1 mouse cellular context compared by ENCODE assay signal in the genomic region with DNA sequence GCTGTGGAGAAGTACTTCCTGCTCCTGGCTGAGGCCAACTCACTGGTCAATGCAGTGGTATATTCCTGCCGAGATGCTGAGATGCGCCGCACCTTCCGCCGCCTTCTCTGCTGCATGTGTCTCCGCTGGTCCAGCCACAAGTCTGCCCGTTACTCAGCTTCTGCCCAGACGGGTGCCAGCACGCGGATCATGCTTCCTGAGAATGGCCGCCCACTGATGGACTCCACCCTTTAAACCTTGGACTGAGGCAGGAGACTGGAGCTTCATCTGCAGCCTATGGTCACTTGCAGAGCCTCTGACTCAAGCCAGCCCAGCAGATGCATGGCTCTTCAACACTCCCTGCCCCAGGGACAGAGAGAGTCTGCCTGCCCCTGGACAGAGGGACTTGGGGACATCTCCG.
TF ChIP-seq lines count a peak whose summit lies in the region.

No protein-coding gene starts in this region.

TF ChIP-seq in ES-E14, 5 proteins besides CTCF, POLR2A, EP300 and RAD21:
- TF ChIP-seq MAFK (IDR thresholded peaks at IDR 0.05; ENCODE audit: insufficient read depth, low read depth, low read length) (no peak), HCFC1 (IDR thresholded peaks at IDR 0.05; ENCODE audit: borderline replicate concordance, insufficient read depth, low read length) (no peak), ZC3H11A (IDR thresholded peaks at IDR 0.05; ENCODE audit: borderline replicate concordance, low read depth, low read length) (no peak), ZNF384 (IDR thresholded peaks at IDR 0.05; ENCODE audit: low read depth, low read length) (no peak), CHD2 (IDR thresholded peaks at IDR 0.05; ENCODE audit: low read depth, low read length) (no peak)
TF ChIP-seq in ES-E14: peak in this region for 0.
